Mouse (Mus musculus) lung, postnatal 0 days (tissue): ENCODE results near the gene Rtn4rl1. TPM values are rescaled to one million over a fixed set of nuclear protein-coding genes. Genes with fewer than 3 reads are reported as not detected.

Experiments used
- ATAC-seq: fragments of 200-750 bp; cut with Nextera tagmentation; 2 replicates; pipeline ENCODE4 v1.8.0; 2017; ENCODE audit warnings: moderate library complexity
- DNase-seq: peaks from one replicate; pipeline ENCODE4 v3.0.0-alpha.2; 2016; ENCODE audit warnings: low spot score
- H3K27ac ChIP-seq: fragments of 300-500 bp; sonication (generic); 2 replicates; pipeline ENCODE4 v1.5.1; 2014; ENCODE audit warnings: antibody characterized with exemption, mild to moderate bottlenecking, low read length, mixed read lengths
- H3K27me3 ChIP-seq: fragments of 300-500 bp; sonication (generic); replicated peaks from 2 replicates; pipeline ENCODE4 v1.6.1; 2014; ENCODE audit warnings: low read length, mixed read lengths; ENCODE audit not compliant: insufficient read depth
- H3K36me3 ChIP-seq: fragments of 300-500 bp; sonication (generic); 2 replicates; pipeline ENCODE4 v1.6.1; 2014; ENCODE audit warnings: low read length, mixed read lengths; ENCODE audit not compliant: insufficient read depth
- H3K4me1 ChIP-seq: fragments of 300-500 bp; sonication (generic); 2 replicates; pipeline ENCODE4 v1.6.1; 2014; ENCODE audit warnings: antibody characterized with exemption, low read depth, low read length, mixed read lengths; ENCODE audit not compliant: insufficient read depth
- H3K4me2 ChIP-seq: fragments of 300-500 bp; sonication (generic); replicated peaks from 2 replicates; pipeline ENCODE4 v1.6.1; 2014; ENCODE audit warnings: low read depth, mild to moderate bottlenecking, low read length, moderate library complexity, mixed read lengths
- H3K4me3 ChIP-seq: fragments of 300-500 bp; sonication (generic); 2 replicates; pipeline ENCODE4 v1.5.1; 2014; ENCODE audit warnings: low read depth, low read length
- H3K9ac ChIP-seq: fragments of 300-500 bp; sonication (generic); replicated peaks from 2 replicates; pipeline ENCODE4 v1.6.1; 2014; ENCODE audit warnings: low read depth, mild to moderate bottlenecking
- H3K9me3 ChIP-seq: fragments of 300-500 bp; sonication (generic); 2 replicates; pipeline ENCODE4 v1.6.1; 2016; ENCODE audit warnings: low read length, mixed read lengths
- CTCF ChIP-seq: IDR thresholded peaks from 2 replicates; pipeline ENCODE4 v1.5.1; 2016; ENCODE audit warnings: antibody characterized with exemption, mild to moderate bottlenecking
- EP300 ChIP-seq: IDR thresholded peaks from 2 replicates; pipeline ENCODE4 v1.6.1; 2016; ENCODE audit warnings: antibody characterized with exemption, mild to moderate bottlenecking, control low read depth
- WGBS: fragments of 180-500 bp; shearing (Covaris S2); extraction: QIAGEN DNeasy Blood & Tissue Kit; methylation state at CpG from one replicate; pipeline ENCODE4 v1.1.7; 2014; 5-methylcytosine and 5-hydroxymethylcytosine counted together
- polyA plus RNA-seq: library from polyadenylated mRNA; unstranded; fragments of >200 nt; fragmentation: Nextera tagmentation; extraction: Ambion mirVana; gene quantifications from 2 replicates; pipeline ENCODE4 v1.2.1, GENCODE M21; 2015

Rtn4rl1 gene
- polyA plus RNA-seq, 1 experiment from 2014 or later, result 4.3 TPM

- ATAC-seq (peak; percentile 16; the same call in 1 of the 2 replicates), DNase-seq (no peak)
- 35% methylated on average over 12 of the region's 13 CpGs for WGBS
- Histone ChIP-seq H3K4me3 (peak overlapping the region; percentile 33), H3K4me2 (peak overlapping the region; percentile 63), H3K9ac (no peak overlapping the region; the same call in 1 of the 2 replicates), H3K27me3 (no peaks in the 10 kb centered on the region), H3K9me3 (no peaks in the 10 kb centered on the region), H3K4me1 (peaks cover 7% of the 10 kb centered on the region; the same call in 1 of the 2 replicates), H3K36me3 (no peaks in the 10 kb centered on the region), H3K27ac (no peak overlapping the region)
- TF ChIP-seq CTCF, result no peak
- TF ChIP-seq EP300, result no peak
Measured at GRCm38 (mm10) chr11:75214081-75214950, 20.7 kb downstream of the Rtn4rl1 start.

GRCm38 (mm10) chr11:75220115-75220514 is 26.5 kb downstream of the Rtn4rl1 start:
- H3K4me2 ChIP-seq, result no peak overlapping the region
- H3K27me3 ChIP-seq, result no peaks in the 10 kb centered on the region
- TF ChIP-seq CTCF (no peak), EP300 (no peak)
- H3K4me3 ChIP-seq, result no peak overlapping the region
- H3K27ac ChIP-seq, result no peak overlapping the region
- H3K36me3 ChIP-seq, result no peaks in the 10 kb centered on the region
- no peak for DNase-seq
- H3K9ac ChIP-seq, result no peak overlapping the region
- ATAC-seq, result peak; percentile 30; the same call in 1 of the 2 replicates
- 35% methylated on average over 9 of the region's 9 CpGs for WGBS
- no peaks in the 10 kb centered on the region for H3K4me1 ChIP-seq
- H3K9me3 ChIP-seq, result no peaks in the 10 kb centered on the region

GRCm38 (mm10) chr11:75220517-75221145 is 27.0 kb downstream of the Rtn4rl1 start:
- no peaks in the 10 kb centered on the region for H3K4me1 ChIP-seq
- H3K27me3 ChIP-seq, result no peaks in the 10 kb centered on the region
- no peak overlapping the region for H3K4me2 ChIP-seq
- no peak overlapping the region for H3K4me3 ChIP-seq
- 37% methylated on average over 4 of the region's 6 CpGs for WGBS
- H3K9ac ChIP-seq, result no peak overlapping the region
- TF ChIP-seq EP300, result no peak
- no peak for TF ChIP-seq CTCF
- peak; percentile 74 for ATAC-seq
- H3K36me3 ChIP-seq, result no peaks in the 10 kb centered on the region
- no peak overlapping the region for H3K27ac ChIP-seq
- peak; percentile 28 for DNase-seq
- no peaks in the 10 kb centered on the region for H3K9me3 ChIP-seq

- TF ChIP-seq EP300, result no peak
- no peak for TF ChIP-seq CTCF
- Histone ChIP-seq H3K27ac (no peak overlapping the region), H3K4me3 (no peak overlapping the region), H3K36me3 (no peaks in the 10 kb centered on the region), H3K9ac (no peak overlapping the region), H3K4me2 (no peak overlapping the region), H3K9me3 (no peaks in the 10 kb centered on the region), H3K27me3 (no peaks in the 10 kb centered on the region), H3K4me1 (no peaks in the 10 kb centered on the region)
- no peak for ATAC-seq
- DNase-seq, result no peak
- 87% methylated on average over 12 of the region's 12 CpGs for WGBS
Measured at GRCm38 (mm10) chr11:75224062-75224461, 30.5 kb downstream of the Rtn4rl1 start.

GRCm38 (mm10) chr11:75224835-75225234 is 31.3 kb downstream of the Rtn4rl1 start:
- Histone ChIP-seq H3K9me3 (no peaks in the 10 kb centered on the region), H3K27me3 (no peaks in the 10 kb centered on the region), H3K4me1 (no peaks in the 10 kb centered on the region), H3K36me3 (no peaks in the 10 kb centered on the region), H3K4me2 (no peak overlapping the region), H3K4me3 (no peak overlapping the region), H3K27ac (no peak overlapping the region), H3K9ac (no peak overlapping the region)
- ATAC-seq, result no peak
- TF ChIP-seq EP300 (no peak), CTCF (no peak)
- DNase-seq, result no peak
- 86% methylated on average over 4 of the region's 4 CpGs for WGBS

- H3K4me1 ChIP-seq, result no peaks in the 10 kb centered on the region
- TF ChIP-seq EP300 (no peak), CTCF (no peak)
- H3K9me3 ChIP-seq, result no peaks in the 10 kb centered on the region
- H3K27ac ChIP-seq, result no peak overlapping the region
- no peaks in the 10 kb centered on the region for H3K36me3 ChIP-seq
- WGBS, result 50% methylated on average over 3 of the region's 3 CpGs
- ATAC-seq, result no peak
- H3K9ac ChIP-seq, result no peak overlapping the region
- no peak overlapping the region for H3K4me3 ChIP-seq
- no peaks in the 10 kb centered on the region for H3K27me3 ChIP-seq
- H3K4me2 ChIP-seq, result no peak overlapping the region
- DNase-seq, result no peak
Measured at GRCm38 (mm10) chr11:75227632-75228031, 34.0 kb downstream of the Rtn4rl1 start.
